Mouse (Mus musculus) mature B cell (primary cell): ENCODE measurements around the gene Btbd3.

Experiments
- in situ Hi-C: fragments of 300-500 bp; cut with MboI; formaldehyde crosslinking; loops from 2 replicates; pipeline ENCODE4 v1.14.3; 2019

Gene Btbd3

DNA sequence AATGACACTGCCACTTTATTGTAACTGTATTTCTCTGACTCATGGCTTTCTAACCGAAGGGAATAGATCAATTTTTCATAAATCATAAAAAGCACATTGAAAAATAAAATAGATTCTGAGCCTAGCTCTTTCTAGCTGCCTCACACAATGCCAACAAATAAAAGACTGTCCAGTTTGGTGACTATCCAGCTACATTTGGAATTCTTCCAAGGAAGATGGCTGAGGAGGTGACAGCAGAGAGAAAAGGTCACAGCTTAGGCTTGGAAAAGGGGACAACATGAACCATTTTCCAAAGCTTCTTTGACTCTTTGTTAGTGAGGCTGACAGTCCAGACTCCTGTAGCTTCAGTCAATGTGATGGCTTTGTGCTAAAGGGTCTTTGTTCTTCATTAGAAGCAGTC lies 132.2 kb downstream of the Btbd3 start:
- in situ Hi-C loops: no loop called here

DNA sequence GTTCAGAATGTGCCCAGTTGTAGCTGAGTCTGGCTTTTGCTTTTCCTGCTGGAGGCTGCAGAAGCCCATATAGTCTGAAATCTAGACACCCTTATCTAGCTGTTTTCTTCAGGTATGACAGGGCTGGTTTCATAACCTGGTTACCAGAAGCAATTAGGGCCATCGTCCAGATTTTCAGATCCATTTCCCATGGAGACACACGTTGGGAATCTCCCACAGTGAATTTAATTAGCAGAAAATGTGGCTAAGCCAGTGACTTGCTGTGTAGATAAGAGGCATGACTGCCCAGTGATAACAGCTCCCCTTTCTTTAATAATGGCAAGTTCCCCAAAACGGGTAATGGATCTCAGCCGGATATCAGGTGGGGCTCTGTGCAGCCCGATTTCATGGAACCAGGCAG lies 146.7 kb downstream of the Btbd3 start:
- in situ Hi-C loops: no loop called here

DNA sequence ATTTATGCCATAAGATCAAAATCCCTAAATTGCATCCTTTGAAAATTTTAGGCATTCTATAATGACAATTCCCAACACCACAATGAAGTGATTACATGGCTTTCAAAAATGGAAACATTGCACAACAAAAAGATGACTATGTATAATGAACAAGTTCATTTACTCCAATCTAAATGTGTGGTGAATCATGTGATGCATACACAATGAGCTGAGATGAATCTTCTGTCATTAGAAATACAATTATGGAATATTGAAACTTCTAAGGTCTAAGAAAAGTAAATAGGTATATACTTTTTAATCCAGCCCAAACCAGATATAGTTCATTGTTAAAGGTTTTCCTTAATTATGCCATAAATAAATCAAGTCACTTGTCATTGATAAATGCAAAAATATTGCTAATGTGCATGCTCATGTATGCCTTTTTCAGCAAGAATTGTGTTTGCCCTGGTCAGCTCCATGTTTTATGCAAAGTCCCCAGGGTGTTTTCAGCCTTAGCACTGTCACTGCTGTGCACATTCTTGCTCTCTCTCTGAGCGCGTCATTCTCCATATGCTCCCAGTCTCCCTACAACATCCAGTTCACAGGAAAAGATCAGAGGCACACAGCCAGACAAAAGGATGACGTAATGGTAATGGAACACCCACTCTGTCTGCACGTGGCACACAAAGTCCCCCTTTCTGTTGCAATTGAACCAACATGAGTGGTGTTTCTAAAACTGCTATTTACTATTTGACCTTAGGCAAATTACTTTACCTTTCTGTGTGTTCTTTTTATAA lies 149.6 kb downstream of the Btbd3 start:
- in situ Hi-C loops: no loop called here

DNA sequence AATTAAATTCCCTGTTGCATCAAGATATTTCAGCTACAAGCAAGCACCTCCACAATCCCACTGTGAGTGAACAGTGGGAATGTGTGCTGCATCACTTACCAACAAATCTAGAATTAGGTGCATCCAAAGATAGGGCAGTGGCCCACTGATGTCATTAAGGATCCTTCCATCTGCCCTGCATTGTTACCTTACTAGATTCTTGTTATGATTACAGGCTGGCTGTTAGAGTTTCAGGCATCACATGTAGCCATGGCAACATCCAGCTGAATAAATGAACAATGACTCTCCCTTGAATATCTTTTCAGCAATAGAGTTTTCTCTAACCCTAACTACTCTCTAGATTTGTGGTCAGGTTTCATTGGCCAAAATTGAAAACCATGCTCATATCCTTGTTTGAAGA lies 150.3 kb downstream of the Btbd3 start:
- in situ Hi-C loops: no loop called here

GRCm38 (mm10) chr2:138412537-138412936 lies 156.2 kb downstream of the Btbd3 start:
- in situ Hi-C loops: no loop called here

GRCm38 (mm10) chr2:138422321-138422720 lies 166.0 kb downstream of the Btbd3 start:
- in situ Hi-C loops: no loop called here

- in situ Hi-C loops: no loop called here
Measured at GRCm38 (mm10) chr2:138431991-138432390, 175.6 kb downstream of the Btbd3 start.

DNA sequence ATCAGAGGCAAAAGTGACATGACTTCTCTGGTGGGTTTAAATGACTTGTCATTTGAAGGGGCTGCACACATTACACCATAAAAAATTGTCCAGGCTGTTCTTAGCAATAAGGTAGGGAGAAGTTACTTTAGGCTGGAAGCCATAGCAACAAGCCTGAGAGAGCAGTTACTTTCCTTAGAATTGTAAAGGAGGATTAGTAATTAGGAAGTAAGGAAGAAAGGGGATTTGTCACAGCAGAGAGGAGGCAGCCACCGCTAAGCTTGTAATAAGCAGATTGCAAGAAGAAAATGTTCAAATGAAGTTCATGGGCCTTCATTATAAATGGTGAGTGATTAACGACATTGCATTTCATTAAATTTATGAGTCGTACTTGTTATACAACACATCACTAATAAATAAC lies 190.1 kb downstream of the Btbd3 start:
- in situ Hi-C loops: no loop called here

DNA sequence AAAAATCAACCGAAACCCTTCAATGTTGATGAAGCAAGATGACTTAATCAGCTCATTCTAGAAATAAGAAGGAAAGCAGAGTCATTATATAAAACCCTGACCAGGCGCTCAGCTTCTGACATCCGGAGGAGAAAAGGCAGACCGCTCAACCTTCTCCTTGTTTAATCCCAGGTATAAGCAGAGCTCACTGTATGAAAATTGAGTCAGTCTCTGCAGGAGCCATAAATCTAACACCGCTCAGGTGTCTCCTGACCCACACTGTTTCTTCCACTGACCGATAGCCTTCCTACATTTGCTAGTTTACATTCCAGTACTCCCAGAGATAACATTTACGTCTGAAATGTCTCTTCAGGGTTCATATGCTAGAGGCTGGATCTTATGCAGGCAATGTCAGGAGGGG lies 190.6 kb downstream of the Btbd3 start:
- in situ Hi-C loops: no loop called here

DNA sequence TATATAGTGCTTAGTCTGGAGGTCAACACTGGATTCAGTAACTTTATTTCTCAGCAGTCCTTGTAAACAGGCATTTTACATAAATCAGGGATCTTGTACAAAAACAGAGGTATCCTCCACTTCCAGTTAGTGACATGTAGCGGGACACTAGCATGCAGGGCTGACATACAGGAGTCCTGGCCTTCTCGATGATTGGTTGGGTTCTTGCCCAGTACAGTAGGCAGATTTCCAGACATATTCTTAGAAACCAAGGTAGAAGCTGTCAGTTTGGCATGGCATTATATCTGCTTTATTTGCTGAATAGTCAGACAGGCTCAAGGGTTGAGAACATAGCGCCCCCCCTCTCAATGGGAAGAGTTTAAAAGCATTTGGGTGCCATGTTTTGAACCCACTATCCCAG lies 191.3 kb downstream of the Btbd3 start:
- in situ Hi-C loops: no loop called here

DNA sequence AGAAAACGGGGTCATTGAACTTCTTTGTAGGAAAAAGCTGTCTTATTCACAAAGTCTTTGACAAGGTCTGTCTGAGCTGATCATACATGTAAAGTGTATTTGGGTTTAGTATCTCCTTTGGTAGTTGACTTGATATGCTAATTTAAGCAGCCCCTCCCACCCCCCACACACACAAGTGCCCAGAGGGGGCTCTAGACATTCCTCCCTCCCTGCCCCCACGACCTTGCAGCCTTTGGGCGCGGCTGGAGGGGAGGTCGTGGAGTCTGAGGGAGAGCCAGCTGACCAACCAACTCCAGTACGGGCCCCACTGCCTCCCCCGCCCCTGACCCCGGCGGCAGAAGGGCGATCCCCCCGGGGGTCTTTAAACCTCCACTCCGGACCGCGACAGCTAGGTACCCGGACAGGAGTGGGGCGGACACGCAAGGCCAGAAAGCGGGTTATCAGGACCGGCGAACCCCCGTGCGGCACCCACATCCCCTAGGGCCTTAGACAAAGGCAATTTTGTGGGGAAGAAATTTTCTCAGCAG lies 211.7 kb downstream of the Btbd3 start:
- in situ Hi-C loops: no loop called here

- in situ Hi-C loops: no loop called here
Measured at GRCm38 (mm10) chr2:138473407-138473806, 217.0 kb downstream of the Btbd3 start.

GRCm38 (mm10) chr2:138476486-138476885 lies 220.1 kb downstream of the Btbd3 start:
- in situ Hi-C loops: no loop called here

GRCm38 (mm10) chr2:138477278-138477677 lies 220.9 kb downstream of the Btbd3 start:
- in situ Hi-C loops: no loop called here

- in situ Hi-C loops: no loop called here
Measured at GRCm38 (mm10) chr2:138482541-138482940, 226.2 kb downstream of the Btbd3 start.

DNA sequence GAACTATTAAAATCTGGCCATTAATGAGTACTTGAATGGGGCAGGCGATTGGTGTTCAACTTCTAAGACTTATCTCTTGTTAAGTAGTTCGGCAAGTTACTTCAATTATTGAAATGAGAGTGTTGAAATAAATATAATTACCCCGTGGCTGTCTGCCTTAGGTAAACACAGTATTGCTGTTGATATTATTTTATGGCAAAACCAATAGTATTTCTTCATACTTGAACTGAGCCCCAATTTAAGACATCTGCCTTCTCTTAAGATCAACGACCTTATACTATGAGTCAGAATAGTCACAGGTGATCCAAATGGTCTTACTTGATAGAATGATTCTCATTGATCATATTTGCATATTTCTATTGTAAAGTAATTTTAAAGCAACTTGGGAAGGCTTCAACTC lies 228.5 kb downstream of the Btbd3 start:
- in situ Hi-C loops: no loop called here

DNA sequence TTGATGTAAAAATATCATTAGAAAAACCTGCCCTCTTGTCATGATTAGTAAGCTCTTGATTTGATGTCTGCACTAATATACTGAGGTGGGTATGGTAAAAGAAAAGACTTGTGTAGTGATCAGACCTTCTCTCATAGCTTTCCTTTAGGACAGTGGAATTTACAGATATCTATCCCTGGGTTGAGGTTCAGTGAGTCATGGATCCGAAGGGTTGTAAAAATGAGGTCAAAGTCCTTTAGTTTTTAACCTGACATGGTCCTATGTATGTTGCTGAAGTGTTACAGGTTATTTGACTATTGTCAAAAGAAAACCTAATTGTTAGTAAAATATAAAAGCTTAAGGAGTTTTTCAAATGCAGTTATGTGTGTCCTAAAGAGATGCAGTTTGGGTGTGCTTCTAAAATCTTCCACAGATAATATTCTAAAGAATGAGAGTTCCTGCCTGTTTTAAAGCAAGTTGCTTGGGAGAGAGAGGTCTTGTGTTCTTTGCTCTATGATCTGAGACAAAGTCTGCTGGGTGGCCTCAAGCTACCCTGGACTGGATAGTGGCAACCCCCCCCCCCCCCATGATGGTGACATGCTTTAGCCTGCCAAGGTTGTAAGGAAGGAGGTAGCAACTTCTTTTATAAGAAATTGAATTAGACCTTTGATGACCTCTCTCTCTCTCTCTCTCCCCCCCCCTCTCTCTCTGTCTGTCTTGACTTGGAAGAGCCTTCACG lies 234.5 kb downstream of the Btbd3 start:
- in situ Hi-C loops: no loop called here

DNA sequence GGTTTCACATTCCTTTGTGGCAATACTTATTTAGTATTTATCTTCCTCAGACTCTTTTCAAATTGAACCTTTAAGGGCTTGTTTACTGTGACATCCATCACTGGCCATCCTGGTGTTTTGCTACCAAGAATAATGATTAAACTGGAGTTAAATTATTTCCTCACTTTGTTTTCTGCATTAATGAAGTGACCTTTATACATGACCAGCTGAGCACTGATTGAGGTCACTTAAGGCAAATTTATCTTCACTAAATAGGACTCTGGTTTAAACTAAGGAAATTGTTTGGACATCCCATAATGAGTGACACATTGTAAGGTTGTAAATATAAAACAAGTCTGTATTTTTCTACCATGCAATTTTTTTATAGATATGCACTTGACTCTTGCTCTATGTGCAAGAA lies 235.8 kb downstream of the Btbd3 start:
- in situ Hi-C loops: no loop called here

GRCm38 (mm10) chr2:138503866-138504380 lies 247.6 kb downstream of the Btbd3 start:
- in situ Hi-C loops: no loop called here

DNA sequence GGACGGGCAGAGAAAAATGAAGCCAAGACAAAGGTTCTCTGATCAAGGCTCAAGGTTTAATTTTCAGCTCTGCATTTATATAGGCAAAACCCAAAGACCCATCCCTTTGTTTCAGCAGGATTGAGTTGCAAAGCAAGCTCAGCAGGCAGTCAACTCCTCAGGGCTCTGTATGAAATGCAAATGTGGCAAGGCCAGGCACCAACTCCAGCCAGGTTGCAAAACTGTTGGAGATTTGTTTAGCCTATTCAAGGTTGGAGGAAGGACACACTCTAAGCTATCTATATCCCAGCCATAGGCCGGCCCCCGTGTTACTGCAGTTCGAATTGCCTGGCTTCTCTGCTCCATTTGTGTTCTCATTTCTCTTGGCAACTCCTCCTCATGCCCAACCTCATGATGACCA lies 259.2 kb downstream of the Btbd3 start:
- in situ Hi-C loops: no loop called here

DNA sequence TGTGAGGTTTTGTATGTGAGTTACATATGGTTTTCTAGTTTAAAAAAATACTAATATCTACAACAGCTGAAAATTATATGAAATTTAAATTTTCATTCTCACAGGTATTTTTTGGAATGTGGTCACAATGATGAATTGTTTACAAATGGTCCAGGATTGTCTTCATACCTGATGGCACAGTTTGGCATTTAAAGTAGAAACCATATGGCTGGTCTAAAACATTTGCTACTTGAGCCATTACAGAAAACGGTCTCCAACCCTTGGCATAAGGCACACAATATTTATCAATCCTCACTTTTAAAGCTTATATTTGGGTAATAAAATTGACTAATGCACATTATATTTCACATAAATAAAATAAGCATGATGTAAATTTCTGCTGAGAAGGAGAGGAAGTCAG lies 272.1 kb downstream of the Btbd3 start:
- in situ Hi-C loops: no loop called here

- in situ Hi-C loops: no loop called here
Measured at GRCm38 (mm10) chr2:138531160-138531967, 275.0 kb downstream of the Btbd3 start.
